Mouse (Mus musculus): ENCODE results near the gene Decr2.

- TF ChIP-seq MAFK (IDR thresholded peaks at IDR 0.05; ENCODE audit: insufficient read depth, low read depth, low read length) (no peak), ZNF384 (IDR thresholded peaks at IDR 0.05; ENCODE audit: low read depth, low read length) (no peak), CHD2 (IDR thresholded peaks at IDR 0.05; ENCODE audit: low read depth, low read length) (no peak), HCFC1 (IDR thresholded peaks at IDR 0.05; ENCODE audit: borderline replicate concordance, insufficient read depth, low read length) (no peak)
These were observed 58.1 kb downstream of the Decr2 start for GRCm38 (mm10) chr17:26032037-26032436.

All from ES-E14 (cell line).